Comparison of ENCODE assay signal across 31 mouse cellular contexts in the genomic region with DNA sequence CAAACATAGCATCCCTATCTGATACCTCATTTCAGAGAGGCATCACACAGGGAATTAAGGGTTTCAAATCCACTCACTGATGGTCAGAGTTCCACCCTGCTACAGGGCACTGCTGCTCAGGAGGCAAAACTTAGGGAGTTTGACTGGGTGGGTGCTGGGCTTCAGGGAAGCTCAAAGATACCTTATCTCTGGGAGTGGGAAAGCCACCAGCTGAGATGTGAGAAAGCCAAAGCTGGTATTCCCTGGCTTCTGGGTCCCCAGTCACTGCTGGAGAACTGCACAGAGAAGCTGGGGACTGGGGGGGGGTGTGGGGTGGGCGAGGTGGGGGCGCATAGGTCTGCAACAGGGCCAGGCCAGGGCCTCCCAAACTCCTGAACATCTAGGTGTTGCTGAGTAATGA.
"Had no signal": no experiment of that assay in that cellular context is flagged by ENCODE, and none has a peak within 500 bp of the region (broad histone marks: within the 10 kb centered on the region; RNA-seq: fewer than 3 reads in every experiment).

No protein-coding gene starts in this region.

- H3K4me2 ChIP-seq: limb, embryonic 12.5 days; limb, embryonic 13.5 days; limb, embryonic 15.5 days; liver, embryonic 11.5 days; liver, embryonic 12.5 days; liver, embryonic 13.5 days; liver, embryonic 15.5 days; lung, embryonic 14.5 days; lung, embryonic 15.5 days; midbrain, embryonic 11.5 days; midbrain, embryonic 12.5 days; midbrain, embryonic 13.5 days; midbrain, embryonic 15.5 days had no signal

- H3K27ac ChIP-seq: limb, embryonic 10.5 days; limb, embryonic 12.5 days; limb, embryonic 13.5 days; limb, embryonic 15.5 days; liver, embryonic 12.5 days; liver, embryonic 13.5 days; liver, embryonic 14.5 days; liver, embryonic 15.5 days; lung, embryonic 15.5 days; macrophage; midbrain, embryonic 10.5 days; midbrain, embryonic 12.5 days; midbrain, embryonic 13.5 days; midbrain, embryonic 15.5 days had no signal

- H3K9ac ChIP-seq: limb, embryonic 12.5 days; limb, embryonic 13.5 days; limb, embryonic 15.5 days; liver, embryonic 12.5 days; liver, embryonic 13.5 days; liver, embryonic 14.5 days; liver, embryonic 15.5 days; liver, postnatal 0 days; lung, embryonic 14.5 days; lung, embryonic 15.5 days; midbrain, embryonic 12.5 days; midbrain, embryonic 13.5 days; midbrain, embryonic 15.5 days had no signal

- ATAC-seq: liver, embryonic 12.5 days; liver, postnatal 0 days; lung, postnatal 0 days; midbrain, embryonic 13.5 days; midbrain, embryonic 15.5 days; midbrain, embryonic 16.5 days had no signal

- H3K4me1 ChIP-seq: lung, embryonic 15.5 days; midbrain, embryonic 10.5 days; midbrain, embryonic 12.5 days; midbrain, embryonic 13.5 days; midbrain, embryonic 15.5 days had no signal

- H3K4me3 ChIP-seq: limb, embryonic 10.5 days; limb, embryonic 12.5 days; limb, embryonic 13.5 days; limb, embryonic 15.5 days; liver, embryonic 12.5 days; liver, embryonic 13.5 days; liver, embryonic 15.5 days; lung, embryonic 15.5 days; megakaryocyte, embryonic 14.5 days; midbrain, embryonic 10.5 days; midbrain, embryonic 12.5 days; midbrain, embryonic 13.5 days; midbrain, embryonic 15.5 days; myocyte had no signal

- DNase-seq: left cerebral cortex, postnatal 4 days; liver; liver, embryonic 13.5 days; liver, postnatal 0 days; lung, adult 18-20 months; lung, adult 2 months; lung, embryonic 14.5 days; lung, postnatal 10 days; lung, postnatal 14 days; lung, postnatal 36 days; lung, postnatal 4 days; midbrain, embryonic 14.5 days had no signal

- H3K27me3 ChIP-seq: limb, embryonic 15.5 days; liver, embryonic 12.5 days; liver, embryonic 13.5 days; liver, embryonic 15.5 days; lung, embryonic 15.5 days; midbrain, embryonic 12.5 days; midbrain, embryonic 13.5 days; midbrain, embryonic 15.5 days had no signal

- H3K36me3 ChIP-seq: limb, embryonic 10.5 days; limb, embryonic 12.5 days; limb, embryonic 13.5 days; limb, embryonic 15.5 days; liver, embryonic 12.5 days; liver, embryonic 13.5 days; liver, embryonic 15.5 days; lung, embryonic 15.5 days; midbrain, embryonic 10.5 days; midbrain, embryonic 12.5 days; midbrain, embryonic 13.5 days; midbrain, embryonic 15.5 days had no signal

- H3K9me3 ChIP-seq: limb, embryonic 10.5 days; limb, embryonic 12.5 days; limb, embryonic 13.5 days; limb, embryonic 15.5 days; liver, embryonic 12.5 days; liver, embryonic 13.5 days; liver, embryonic 15.5 days; lung, embryonic 15.5 days; megakaryocyte, embryonic 14.5 days; midbrain, embryonic 10.5 days; midbrain, embryonic 12.5 days; midbrain, embryonic 13.5 days; midbrain, embryonic 15.5 days had no signal
